Mouse (Mus musculus): ENCODE measurements at regions not wholly inside any gene's neighbourhood (a gene's known extent, or its start where the extent isn't known, plus 50 kb on each side); places are given as distances from the start of the nearest gene placed in this dataset.

GRCm38 (mm10) chr6:34246512-34246911 lies 69.6 kb upstream of the Slc35b4 start:
- H3K36me3 ChIP-seq: no peaks in the 10 kb centered on the region
- H3K4me1 ChIP-seq: no peaks in the 10 kb centered on the region; the same call in 1 of the 2 replicates
- no peaks in the 10 kb centered on the region for H3K9me3 ChIP-seq
- H3K4me2 ChIP-seq: no peak overlapping the region
- no peak for ATAC-seq (ENCODE audit: insufficient number of reproducible peaks, low FRiP score, low TSS enrichment, low read depth)
- H3K27me3 ChIP-seq: no peaks in the 10 kb centered on the region
- no peak overlapping the region for H3K9ac ChIP-seq
- H3K4me3 ChIP-seq: no peak overlapping the region
- no peak overlapping the region for H3K27ac ChIP-seq
- 73% methylated on average over 4 of the region's 4 CpGs for WGBS

- H3K4me1 ChIP-seq: no peaks in the 10 kb centered on the region; the same call in 1 of the 2 replicates
- H3K36me3 ChIP-seq: no peaks in the 10 kb centered on the region
- 57% methylated on average over 3 of the region's 3 CpGs for WGBS
- H3K4me2 ChIP-seq: peak overlapping the region; percentile 6; the same call in 1 of the 2 replicates
- no peak for ATAC-seq (ENCODE audit: insufficient number of reproducible peaks, low FRiP score, low TSS enrichment, low read depth)
- no peaks in the 10 kb centered on the region for H3K9me3 ChIP-seq
- no peak overlapping the region for H3K4me3 ChIP-seq
- H3K27me3 ChIP-seq: no peaks in the 10 kb centered on the region
- no peak overlapping the region for H3K27ac ChIP-seq
- H3K9ac ChIP-seq: no peak overlapping the region
Observed at GRCm38 (mm10) chr6:34243001-34243400, 66.1 kb upstream of the Slc35b4 start.

- no peaks in the 10 kb centered on the region for H3K9me3 ChIP-seq
- ATAC-seq (ENCODE audit: insufficient number of reproducible peaks, low FRiP score, low TSS enrichment, low read depth): no peak
- 25% methylated on average over 9 of the region's 9 CpGs for WGBS
- no peak overlapping the region for H3K27ac ChIP-seq
- no peaks in the 10 kb centered on the region for H3K36me3 ChIP-seq
- H3K4me2 ChIP-seq: peak overlapping the region; percentile 6; the same call in 1 of the 2 replicates
- H3K4me1 ChIP-seq: no peaks in the 10 kb centered on the region; the same call in 1 of the 2 replicates
- no peaks in the 10 kb centered on the region for H3K27me3 ChIP-seq
- no peak overlapping the region for H3K9ac ChIP-seq
- no peak overlapping the region for H3K4me3 ChIP-seq
Observed at GRCm38 (mm10) chr6:34242486-34242885, 65.6 kb upstream of the Slc35b4 start.

- peaks cover 4% of the 10 kb centered on the region; the same call in 1 of the 2 replicates for H3K27me3 ChIP-seq
- H3K4me2 ChIP-seq: no peak overlapping the region
- ATAC-seq (ENCODE audit: insufficient number of reproducible peaks, low FRiP score, low TSS enrichment, low read depth): no peak
- H3K9ac ChIP-seq: no peak overlapping the region
- no peaks in the 10 kb centered on the region for H3K4me1 ChIP-seq
- H3K27ac ChIP-seq: no peak overlapping the region
- WGBS: 48% methylated on average over 10 of the region's 10 CpGs
- H3K9me3 ChIP-seq: no peaks in the 10 kb centered on the region
- H3K4me3 ChIP-seq: no peak overlapping the region
- H3K36me3 ChIP-seq: no peaks in the 10 kb centered on the region
Observed at GRCm38 (mm10) chr6:34235132-34235531, 58.2 kb upstream of the Slc35b4 start.

GRCm38 (mm10) chr6:34234443-34235020 lies 57.6 kb upstream of the Slc35b4 start:
- H3K27ac ChIP-seq: no peak overlapping the region
- no peak overlapping the region for H3K4me2 ChIP-seq
- 79% methylated on average over 5 of the region's 5 CpGs for WGBS
- no peak overlapping the region for H3K9ac ChIP-seq
- peaks cover 7% of the 10 kb centered on the region; the same call in 1 of the 2 replicates for H3K27me3 ChIP-seq
- H3K4me1 ChIP-seq: no peaks in the 10 kb centered on the region
- no peak for ATAC-seq (ENCODE audit: insufficient number of reproducible peaks, low FRiP score, low TSS enrichment, low read depth)
- H3K9me3 ChIP-seq: no peaks in the 10 kb centered on the region
- H3K36me3 ChIP-seq: no peaks in the 10 kb centered on the region
- no peak overlapping the region for H3K4me3 ChIP-seq

- no peak overlapping the region for H3K9ac ChIP-seq
- H3K27ac ChIP-seq: no peak overlapping the region
- 21% methylated on average over 13 of the region's 13 CpGs for WGBS
- H3K4me2 ChIP-seq: no peak overlapping the region
- no peaks in the 10 kb centered on the region for H3K36me3 ChIP-seq
- H3K9me3 ChIP-seq: no peaks in the 10 kb centered on the region
- peaks cover 8% of the 10 kb centered on the region; the same call in 1 of the 2 replicates for H3K27me3 ChIP-seq
- ATAC-seq (ENCODE audit: insufficient number of reproducible peaks, low FRiP score, low TSS enrichment, low read depth): no peak
- H3K4me3 ChIP-seq: no peak overlapping the region
- no peaks in the 10 kb centered on the region for H3K4me1 ChIP-seq
Observed at GRCm38 (mm10) chr6:34230768-34231381, 54.0 kb upstream of the Slc35b4 start.

- Histone ChIP-seq H3K27me3 (peaks cover 8% of the 10 kb centered on the region; the same call in 1 of the 2 replicates), H3K9ac (no peak overlapping the region), H3K9me3 (0 out of 2 replicates have a peak, but pooled peaks cover 4% of the 10 kb centered on the region), H3K27ac (no peak overlapping the region), H3K4me1 (no peaks in the 10 kb centered on the region), H3K36me3 (no peaks in the 10 kb centered on the region), H3K4me3 (no peak overlapping the region), H3K4me2 (no peak overlapping the region)
- WGBS: 63% methylated on average over 4 of the region's 4 CpGs
- no peak for ATAC-seq (ENCODE audit: insufficient number of reproducible peaks, low FRiP score, low TSS enrichment, low read depth)
Observed at GRCm38 (mm10) chr6:34227131-34227530, 50.2 kb upstream of the Slc35b4 start.

Measured in limb, embryonic 15.5 days (tissue).